Mouse (Mus musculus): ENCODE results near the gene Acsl1. TPM values are rescaled to one million over a fixed set of nuclear protein-coding genes. Genes with fewer than 3 reads are reported as not detected.
"Not testable (repeated sequence)": the region's sequence is repeated elsewhere in the genome, so short reads cannot be mapped to it uniquely, and the experiment has no call there.

Gene Acsl1
- polyA plus RNA-seq, 2 experiments = 39.4 to 64.2 TPM

DNA sequence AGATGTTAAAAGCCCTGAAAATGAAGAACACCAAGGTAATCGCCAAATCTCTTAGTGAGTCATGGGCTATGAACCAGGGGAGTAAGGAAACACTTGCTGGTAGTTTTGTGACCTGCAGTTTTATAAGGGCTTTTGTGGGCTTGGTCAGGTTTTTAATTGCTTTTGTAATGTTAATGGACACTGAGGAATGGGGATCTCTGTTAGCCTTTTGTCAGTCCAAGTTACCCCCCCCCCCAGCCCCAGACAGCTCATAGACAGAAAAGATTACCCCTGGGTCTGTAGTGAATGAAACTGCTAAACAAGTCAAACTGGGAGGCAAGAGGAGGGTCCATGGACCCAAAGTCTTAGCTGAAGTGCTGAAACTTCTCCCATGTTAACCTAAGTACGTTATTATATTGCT, 102.6 kb downstream of the Acsl1 start:
- no peak overlapping the region for H3K9ac ChIP-seq (replicated peaks)
- H3K4me1 ChIP-seq (replicated peaks; ENCODE audit: control insufficient read depth in 2 of 2, insufficient read depth in 2 of 2, low read length in 1 of 2) = peaks cover 0 to 2% of the 10 kb centered on the region in 2 experiments; a peak in 2 of 4 replicates
- 85% methylated on average over 2 of the region's 2 CpGs for WGBS (ENCODE audit: insufficient replicate concordance)
- no peak overlapping the region for H3K4me2 ChIP-seq (ENCODE audit: low read depth)
- no peak for TF ChIP-seq EP300 (IDR thresholded peaks at IDR 0.05; ENCODE audit: low read depth)
- TF ChIP-seq CTCF (IDR thresholded peaks at IDR 0.05; ENCODE audit: low read depth) = no peak
- H3K27me3 ChIP-seq (ENCODE audit: control insufficient read depth, insufficient read depth, low read length) = no peaks in the 10 kb centered on the region
- H3K4me3 ChIP-seq (ENCODE audit: insufficient read depth in 1 of 2, low read depth in 2 of 2, low read length in 2 of 2) = no peak overlapping the region
- DNase-seq (ENCODE audit: low read depth in 3 of 3, low spot score in 3 of 3) (no peak), ATAC-seq (ENCODE audit: insufficient read depth) (no peak)
- no peaks in the 10 kb centered on the region for H3K9me3 ChIP-seq (ENCODE audit: control insufficient read depth, low read length)
- peaks cover 56% of the 10 kb centered on the region for H3K36me3 ChIP-seq (replicated peaks; ENCODE audit: control insufficient read depth, insufficient read depth, low read depth)
- no peak overlapping the region for H3K27ac ChIP-seq

DNA sequence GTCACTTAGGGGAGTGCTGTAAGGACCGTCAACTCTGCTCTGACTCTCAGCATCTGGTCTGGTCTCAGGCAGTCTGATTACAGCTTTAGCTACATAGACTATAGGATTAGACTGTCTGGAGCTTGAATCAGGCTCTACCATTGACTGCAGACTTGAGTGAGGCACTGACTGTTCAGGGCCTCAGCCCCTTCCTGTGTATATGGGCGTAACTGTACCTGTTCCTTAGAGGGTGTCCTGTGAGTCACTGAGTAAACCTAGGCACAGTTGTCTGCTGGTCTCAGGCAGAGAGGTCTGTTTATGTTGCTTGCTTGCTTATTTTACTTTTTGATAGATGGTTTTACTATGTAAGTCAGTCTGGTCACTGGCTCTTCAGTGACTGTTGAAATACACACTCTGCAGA, 103.1 kb downstream of the Acsl1 start:
- ATAC-seq (ENCODE audit: insufficient read depth) = no peak
- H3K4me3 ChIP-seq (ENCODE audit: insufficient read depth in 1 of 2, low read depth in 2 of 2, low read length in 2 of 2) = no peak overlapping the region
- H3K9me3 ChIP-seq (ENCODE audit: control insufficient read depth, low read length) = no peaks in the 10 kb centered on the region
- peaks cover 0 to 2% of the 10 kb centered on the region in 2 experiments; a peak in 2 of 4 replicates for H3K4me1 ChIP-seq (replicated peaks; ENCODE audit: control insufficient read depth in 2 of 2, insufficient read depth in 2 of 2, low read length in 1 of 2)
- peaks cover 61% of the 10 kb centered on the region for H3K36me3 ChIP-seq (replicated peaks; ENCODE audit: control insufficient read depth, insufficient read depth, low read depth)
- no peak for DNase-seq (ENCODE audit: low read depth in 3 of 3, low spot score in 3 of 3)
- no peak overlapping the region for H3K9ac ChIP-seq (replicated peaks)
- no peaks in the 10 kb centered on the region for H3K27me3 ChIP-seq (ENCODE audit: control insufficient read depth, insufficient read depth, low read length)
- no peak overlapping the region for H3K4me2 ChIP-seq (ENCODE audit: low read depth)
- H3K27ac ChIP-seq = no peak overlapping the region
- WGBS (ENCODE audit: insufficient replicate concordance) = 87% methylated on average over 2 of the region's 2 CpGs
- TF ChIP-seq CTCF (IDR thresholded peaks at IDR 0.05; ENCODE audit: low read depth) (no peak), EP300 (IDR thresholded peaks at IDR 0.05; ENCODE audit: low read depth) (no peak)

DNA sequence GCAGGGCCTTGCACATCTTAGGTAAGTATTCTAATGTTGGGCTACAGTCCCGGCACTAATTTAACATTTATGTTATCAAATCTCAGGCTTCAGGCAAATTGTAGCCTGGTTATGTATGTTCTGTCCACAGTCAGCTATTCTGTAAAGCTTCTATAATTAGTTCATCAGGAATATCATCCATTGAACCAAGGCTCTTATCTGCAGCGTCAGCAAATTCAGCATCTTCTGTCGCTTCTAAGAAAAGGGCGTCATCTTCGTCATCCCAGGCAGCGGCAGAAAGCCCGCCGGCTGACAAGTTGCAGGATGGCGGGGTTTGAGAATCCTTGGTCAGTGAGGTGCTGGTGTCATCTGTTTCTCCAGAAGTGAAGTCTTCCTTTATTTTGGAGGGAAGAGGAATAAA, 108.0 kb downstream of the Acsl1 start:
- TF ChIP-seq EP300 (IDR thresholded peaks at IDR 0.05; ENCODE audit: low read depth) (no peak), CTCF (IDR thresholded peaks at IDR 0.05; ENCODE audit: low read depth) (no peak)
- Histone ChIP-seq H3K4me2 (ENCODE audit: low read depth) (no peak overlapping the region), H3K9me3 (ENCODE audit: control insufficient read depth, low read length) (no peaks in the 10 kb centered on the region), H3K27me3 (ENCODE audit: control insufficient read depth, insufficient read depth, low read length) (no peaks in the 10 kb centered on the region), H3K36me3 (replicated peaks; ENCODE audit: control insufficient read depth, insufficient read depth, low read depth) (peaks cover 63% of the 10 kb centered on the region), H3K27ac (no peak overlapping the region), H3K9ac (replicated peaks) (no peak overlapping the region), H3K4me1 (replicated peaks; ENCODE audit: control insufficient read depth in 2 of 2, insufficient read depth in 2 of 2, low read length in 1 of 2) (peaks cover 0 to 2% of the 10 kb centered on the region in 2 experiments; a peak in 2 of 4 replicates), H3K4me3 (ENCODE audit: insufficient read depth in 1 of 2, low read depth in 2 of 2, low read length in 2 of 2) (no peak overlapping the region)
- DNase-seq (ENCODE audit: low read depth in 3 of 3, low spot score in 3 of 3) (no peak), ATAC-seq (ENCODE audit: insufficient read depth) (no peak)
- 84% methylated on average over 9 of the region's 9 CpGs for WGBS (ENCODE audit: insufficient replicate concordance)

DNA sequence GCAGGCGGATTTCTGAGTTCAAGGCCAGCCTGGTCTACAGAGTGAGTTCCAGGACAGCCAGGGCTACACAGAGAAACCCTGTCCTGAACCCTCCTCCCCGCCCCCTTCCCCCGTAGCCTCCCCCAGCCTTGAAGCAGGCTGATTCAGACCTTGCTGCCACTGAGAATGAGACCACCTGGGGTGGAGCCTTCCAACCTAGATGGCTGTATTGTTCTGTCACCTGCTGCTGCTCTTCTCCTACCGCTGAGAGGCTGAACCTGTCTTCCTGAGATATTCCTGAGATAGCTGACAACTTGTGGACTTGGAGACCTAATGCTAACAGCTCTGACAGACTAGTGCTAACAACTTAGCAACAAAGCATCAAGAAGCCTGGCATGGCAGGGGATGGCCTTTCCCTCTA, 113.5 kb downstream of the Acsl1 start:
- peaks cover 12 to 15% of the 10 kb centered on the region in 2 experiments for H3K4me1 ChIP-seq (replicated peaks; ENCODE audit: control insufficient read depth in 2 of 2, insufficient read depth in 2 of 2, low read length in 1 of 2)
- not testable (repeated sequence) for ATAC-seq (ENCODE audit: insufficient read depth); H3K9ac ChIP-seq (replicated peaks); H3K9me3 ChIP-seq (ENCODE audit: control insufficient read depth, low read length); H3K4me3 ChIP-seq (ENCODE audit: insufficient read depth in 1 of 2, low read depth in 2 of 2, low read length in 2 of 2); H3K27me3 ChIP-seq (ENCODE audit: control insufficient read depth, insufficient read depth, low read length); H3K27ac ChIP-seq; DNase-seq (ENCODE audit: low read depth in 3 of 3, low spot score in 3 of 3); H3K4me2 ChIP-seq (ENCODE audit: low read depth)
- H3K36me3 ChIP-seq (replicated peaks; ENCODE audit: control insufficient read depth, insufficient read depth, low read depth) = peaks cover 21% of the 10 kb centered on the region
- WGBS (ENCODE audit: insufficient replicate concordance) = 70% methylated on average over 4 of the region's 4 CpGs

DNA sequence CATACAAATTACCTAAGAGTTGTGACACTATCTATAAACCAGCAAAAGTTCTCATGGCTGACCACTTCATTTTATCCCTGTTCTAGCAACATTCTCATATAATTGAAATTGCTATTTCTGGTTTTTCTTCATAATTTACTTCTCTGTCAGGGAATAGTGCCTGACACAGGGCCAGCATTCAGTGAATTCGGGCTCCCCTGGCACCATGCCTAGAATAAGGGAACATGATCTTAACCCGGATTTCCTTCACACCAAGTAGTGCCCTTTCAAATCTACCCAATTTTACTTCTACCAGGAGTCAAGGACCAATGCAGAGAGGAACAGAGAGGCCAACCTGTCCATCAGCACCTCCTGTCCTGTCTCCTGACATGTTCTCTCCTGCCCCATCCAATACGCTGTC, 114.7 kb downstream of the Acsl1 start:
- DNase-seq (ENCODE audit: low read depth in 3 of 3, low spot score in 3 of 3) = no peak
- WGBS (ENCODE audit: insufficient replicate concordance) = 75% methylated on average over 3 of the region's 3 CpGs

More for the DNA sequence above, 114.7 kb downstream of the Acsl1 start:
- Histone ChIP-seq H3K9me3 (ENCODE audit: control insufficient read depth, low read length) (no peaks in the 10 kb centered on the region), H3K4me3 (ENCODE audit: insufficient read depth in 1 of 2, low read depth in 2 of 2, low read length in 2 of 2) (no peak overlapping the region), H3K27ac (no peak overlapping the region), H3K4me2 (ENCODE audit: low read depth) (no peak overlapping the region), H3K9ac (replicated peaks) (no peak overlapping the region), H3K27me3 (ENCODE audit: control insufficient read depth, insufficient read depth, low read length) (no peaks in the 10 kb centered on the region), H3K4me1 (replicated peaks; ENCODE audit: control insufficient read depth in 2 of 2, insufficient read depth in 2 of 2, low read length in 1 of 2) (peaks cover 12 to 17% of the 10 kb centered on the region in 2 experiments), H3K36me3 (replicated peaks; ENCODE audit: control insufficient read depth, insufficient read depth, low read depth) (peaks cover 14% of the 10 kb centered on the region)
- ATAC-seq (ENCODE audit: insufficient read depth) = no peak
- TF ChIP-seq CTCF (IDR thresholded peaks at IDR 0.05; ENCODE audit: low read depth) = no peak
- TF ChIP-seq EP300 (IDR thresholded peaks at IDR 0.05; ENCODE audit: low read depth) = no peak

Other genes with a start within 250 kb of the Acsl1 start
- gene Helt, start 176.4 kb upstream of the Acsl1 start, polyA plus RNA-seq (2012; rRNA removed) = not detected in 2 replicates
- gene Helt, start 176.4 kb upstream of the Acsl1 start, polyA plus RNA-seq (2014; fragmentation: Nextera tagmentation; extraction: Ambion mirVana) = not detected in 2 replicates
- gene Cenpu, start 81.0 kb downstream of the Acsl1 start, polyA plus RNA-seq (2012; rRNA removed) = 4.6 and 8.9 TPM in 2 replicates
- gene Cenpu, start 81.0 kb downstream of the Acsl1 start, polyA plus RNA-seq (2014; fragmentation: Nextera tagmentation; extraction: Ambion mirVana) = 16.5 and 16.6 TPM in 2 replicates
- 3.3 and 4.0 TPM in 2 replicates for gene Primpol, start 146.2 kb downstream of the Acsl1 start, polyA plus RNA-seq (2012; rRNA removed)
- 9.0 and 9.5 TPM in 2 replicates for gene Primpol, start 146.2 kb downstream of the Acsl1 start, polyA plus RNA-seq (2014; fragmentation: Nextera tagmentation; extraction: Ambion mirVana)
- gene Casp3, start 146.3 kb downstream of the Acsl1 start, polyA plus RNA-seq (2012; rRNA removed) = 21.0 and 33.2 TPM in 2 replicates
- 50.4 and 60.3 TPM in 2 replicates for gene Casp3, start 146.3 kb downstream of the Acsl1 start, polyA plus RNA-seq (2014; fragmentation: Nextera tagmentation; extraction: Ambion mirVana)